Mouse (Mus musculus) thymus, adult 2 months (tissue): Measurements from ENCODE around the gene Znrf2.

ENCODE experiments used
- CTCF ChIP-seq: fragments of 200-500 bp; IDR thresholded peaks from 2 replicates; pipeline ENCODE4 v1.5.1; 2012; ENCODE audit warnings: mild to moderate bottlenecking, control low read depth, low read length, moderate library complexity, borderline replicate concordance; ENCODE audit not compliant: control insufficient read depth, poor library complexity, insufficient read depth; ENCODE audit errors: extremely low read depth
- POLR2A ChIP-seq: fragments of 200-500 bp; IDR thresholded peaks from 2 replicates; pipeline ENCODE4 v1.6.1; 2012; ENCODE audit warnings: mild to moderate bottlenecking, low read length, control low read depth, moderate library complexity; ENCODE audit not compliant: control insufficient read depth, poor library complexity, insufficient read depth; ENCODE audit errors: extremely low read depth

- TF ChIP-seq POLR2A (no peak), CTCF (no peak)
Measured at GRCm38 (mm10) chr6:54841399-54841798, 24.7 kb downstream of the Znrf2 start.
